Mouse (Mus musculus) left cerebral cortex, postnatal 14 days (tissue): ENCODE data around the gene Tmem116. TPM values are rescaled to one million over a fixed set of nuclear protein-coding genes. Genes with fewer than 3 reads are reported as not detected.

Experiments
- DNase-seq, 2 experiments: peaks; one replicate each; pipeline ENCODE4 v3.0.0; 2021 to 2022; ENCODE audit warnings: low spot score in 2 of 2, mixed read lengths in 1 of 2
- intact Hi-C: fragments of 180-260 bp; cut with DNase I; formaldehyde crosslinking; loops from one replicate; pipeline ENCODE4 v1.15.1; 2025
- total RNA-seq, 2 experiments: library from RNA; stranded (reverse); gene quantifications; 2 replicates each; pipeline ENCODE4 v1.2.3; 2021

Tmem116 gene
- total RNA-seq, 2 experiments from 2014 or later: 5.7 to 6.8 TPM

GRCm38 (mm10) chr5:121526961-121527360 lies 75.3 kb downstream of the Tmem116 start:
- DNase-seq: no peak
- intact Hi-C loops: no loop called here

GRCm38 (mm10) chr5:121534521-121534920 lies 82.8 kb downstream of the Tmem116 start:
- peak in 1 of 2 experiments; percentile 28 for DNase-seq
- intact Hi-C loops: no loop called here

DNA sequence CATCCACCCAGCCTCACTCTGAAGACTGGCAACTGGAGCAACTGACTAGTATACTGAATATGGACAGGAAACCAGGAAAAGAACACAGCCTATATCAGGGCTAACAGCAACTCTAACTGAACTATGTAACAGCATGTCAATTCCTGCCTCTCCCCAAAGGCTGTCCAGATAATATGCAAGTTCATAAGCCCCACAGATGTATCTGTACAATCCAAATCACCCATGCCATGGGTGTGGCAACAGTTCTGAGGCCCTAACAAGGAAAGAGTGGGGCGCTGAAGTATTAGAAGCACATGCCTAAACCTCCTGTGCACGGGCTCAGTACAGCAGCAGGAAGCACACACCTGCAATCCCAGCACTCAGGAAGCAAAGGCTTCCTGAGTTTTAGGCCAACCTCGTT lies 83.4 kb downstream of the Tmem116 start:
- intact Hi-C loops: no loop called here

DNA sequence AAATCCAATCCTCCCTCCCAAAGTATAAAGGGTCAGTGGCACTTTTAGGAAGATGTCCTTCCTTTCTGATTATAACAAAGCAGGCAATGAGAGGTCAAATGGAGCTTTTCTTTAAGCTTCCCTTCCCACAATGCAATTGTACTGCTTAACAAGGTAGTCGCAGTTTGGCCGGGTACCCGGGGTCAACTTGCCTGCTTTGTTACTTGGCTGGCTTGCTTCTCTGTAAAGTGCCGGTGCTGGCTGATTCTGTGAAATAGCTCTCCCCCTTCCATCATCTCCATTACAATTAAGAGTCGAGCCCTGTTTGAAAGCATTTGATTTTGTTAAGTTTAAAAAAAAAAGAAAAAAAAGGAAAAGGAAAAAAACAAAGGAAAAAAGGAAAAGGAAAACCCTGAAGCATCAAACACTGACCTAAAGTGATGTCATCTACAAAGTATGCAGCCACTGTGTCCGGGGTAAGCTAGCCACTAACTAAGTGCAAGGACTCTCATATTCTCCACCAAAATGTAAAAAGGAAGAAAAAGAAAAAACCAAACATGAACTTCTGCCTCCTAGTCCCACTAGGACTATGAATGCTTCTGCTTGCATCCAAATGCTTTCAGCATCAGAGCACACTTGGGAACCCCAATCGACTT lies 85.3 kb downstream of the Tmem116 start:
- no peak for DNase-seq
- intact Hi-C loops: no loop called here

More for the DNA sequence above, 83.4 kb downstream of the Tmem116 start:
- DNase-seq: no peak

GRCm38 (mm10) chr5:121537588-121537987 lies 85.9 kb downstream of the Tmem116 start:
- DNase-seq: no peak
- intact Hi-C loops: no loop called here

- DNase-seq: no peak
- intact Hi-C loops: no loop called here
These were observed 88.4 kb downstream of the Tmem116 start for GRCm38 (mm10) chr5:121540066-121540465.

DNA sequence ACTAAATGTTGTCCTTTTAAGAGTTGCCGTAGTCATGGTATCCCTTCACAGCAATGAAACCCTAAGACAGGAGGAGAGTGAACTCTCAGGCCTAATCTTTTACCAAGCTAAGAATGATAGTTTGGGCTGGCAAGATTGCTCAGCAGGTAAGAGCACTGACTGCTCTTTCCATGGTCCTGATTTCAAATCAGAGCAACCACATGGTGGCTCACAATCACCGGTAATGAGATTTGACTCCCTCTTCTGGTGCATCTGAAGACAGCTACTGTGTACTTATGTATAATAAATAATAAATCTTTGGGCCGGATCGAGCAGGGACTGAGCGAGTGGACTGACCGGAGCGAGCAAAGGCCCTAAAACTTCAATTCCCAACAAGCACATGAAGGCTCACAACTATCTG lies 89.5 kb downstream of the Tmem116 start:
- intact Hi-C loops: no loop called here
- DNase-seq: no peak

- DNase-seq: no peak
- intact Hi-C loops: no loop called here
These were observed 91.7 kb downstream of the Tmem116 start for GRCm38 (mm10) chr5:121543370-121543769.

DNA sequence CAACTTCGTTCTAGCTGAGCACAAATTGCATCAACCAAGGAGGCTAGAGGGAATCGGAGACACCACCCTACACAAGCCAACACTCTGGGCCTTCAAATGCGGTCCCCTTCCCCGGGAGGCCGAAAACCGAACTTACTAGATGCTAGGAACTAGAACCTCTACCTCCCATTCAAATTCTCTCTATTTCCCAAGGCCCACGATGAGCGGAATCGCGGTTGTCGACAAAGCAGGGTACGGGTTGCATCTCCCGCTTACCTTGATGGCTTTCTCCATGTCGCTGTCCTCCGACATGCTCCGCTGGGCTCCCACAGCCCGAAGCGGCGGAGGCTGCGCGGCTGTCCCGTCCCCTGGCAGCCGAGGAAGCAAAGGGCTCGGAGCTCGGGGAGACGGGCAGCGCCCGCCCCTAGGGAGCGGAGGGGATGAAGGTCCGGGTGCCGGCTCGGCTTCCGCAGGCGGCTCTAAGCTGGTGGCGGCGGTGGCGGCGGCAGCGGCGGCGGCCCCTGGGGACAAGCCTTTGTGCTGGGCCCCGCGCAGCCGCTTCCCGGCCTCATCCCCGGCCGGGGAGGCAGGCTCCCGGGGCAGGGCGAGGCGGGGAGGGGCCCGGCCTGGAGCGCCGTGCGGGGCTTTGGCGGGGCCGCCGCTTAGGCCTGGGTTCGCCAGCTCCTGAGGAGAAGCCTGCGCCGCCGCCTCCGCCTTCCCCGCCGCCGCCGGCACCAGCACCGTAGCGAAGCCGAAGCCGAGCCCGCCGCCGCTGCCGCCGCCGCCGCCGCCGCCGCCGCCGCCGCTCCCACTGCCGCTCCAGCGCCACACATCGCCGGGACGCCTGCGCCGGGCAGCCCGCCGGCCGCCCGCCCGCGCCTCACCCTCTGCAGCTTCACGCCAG lies 93.5 kb downstream of the Tmem116 start, which contains the start of the genes Adam1a and Gm42878:
Gene Adam1a (minus strand): TSS at position 573 of the 883 bp plus-strand sequence.
Gene Gm42878 (minus strand): TSS at position 573 of the 883 bp plus-strand sequence.
- no peak for DNase-seq
- intact Hi-C loops: loop anchor here (5.0 kb wide), 1 partner anchor 57 kb away; no protein-coding TSS in a partner anchor

DNA sequence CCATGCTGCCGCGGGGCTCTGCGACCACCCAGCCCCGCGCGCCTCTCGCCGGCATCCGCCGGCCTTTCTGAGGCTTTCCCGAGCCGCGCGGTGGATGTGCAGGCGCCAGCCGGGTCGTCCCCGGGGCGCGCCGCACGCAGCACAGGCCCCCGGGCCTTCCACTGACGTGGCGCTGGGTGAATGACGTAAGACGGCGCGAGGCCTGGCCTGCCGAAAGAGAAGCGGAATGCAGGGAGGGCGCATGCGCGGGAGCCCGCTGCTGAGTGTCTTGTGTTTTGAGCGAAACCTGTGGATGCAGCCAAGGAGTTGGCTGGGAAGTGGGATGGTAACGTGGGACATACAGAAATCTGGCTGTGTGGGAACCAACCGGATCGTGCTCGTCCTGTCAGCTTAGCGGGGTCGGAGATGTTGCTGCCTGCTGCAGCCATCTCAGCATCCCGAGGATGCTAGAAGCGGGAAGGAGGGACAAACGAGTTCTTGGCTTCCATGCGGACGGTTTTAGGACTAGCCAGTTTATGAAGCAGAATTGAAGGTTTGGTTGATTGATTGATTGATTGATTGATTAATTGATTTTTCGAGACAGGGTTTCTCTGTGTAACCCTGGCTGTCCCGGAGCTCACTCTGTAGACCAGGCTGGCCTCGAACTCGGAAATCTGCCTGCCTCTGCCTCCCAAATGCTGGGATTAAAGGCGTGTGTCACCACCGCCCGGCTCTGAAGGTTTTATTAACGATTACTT lies 94.3 kb downstream of the Tmem116 start, which contains the start of gene Mapkapk5:
Gene Mapkapk5 (minus strand): TSS at position 113 of the 737 bp plus-strand sequence.
- intact Hi-C loops: loop anchor here (5.0 kb wide), 1 partner anchor 56 kb away; no protein-coding TSS in a partner anchor
- DNase-seq: peak; percentile 98

DNA sequence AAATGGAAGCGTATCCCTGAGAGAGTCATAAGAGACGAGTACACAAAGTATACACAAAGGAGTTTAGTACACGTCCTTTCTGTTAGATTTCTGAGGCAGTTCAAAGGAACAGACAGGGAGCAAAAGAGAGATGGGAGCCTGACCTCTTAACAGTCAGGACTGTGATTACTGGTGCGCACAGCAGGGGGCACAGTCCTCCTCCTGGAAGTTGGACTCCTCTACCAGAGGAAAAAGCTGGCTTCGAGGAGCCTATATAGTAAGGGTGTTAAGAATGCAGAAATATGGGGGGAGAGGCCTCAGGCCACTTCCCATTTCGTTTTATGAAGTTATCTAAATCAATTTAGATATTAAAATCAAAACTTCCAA lies 94.8 kb downstream of the Tmem116 start:
- intact Hi-C loops: loop anchor here (5.0 kb wide), 1 partner anchor 56 kb away; no protein-coding TSS in a partner anchor
- peak; percentile 57 to 68 for DNase-seq

DNA sequence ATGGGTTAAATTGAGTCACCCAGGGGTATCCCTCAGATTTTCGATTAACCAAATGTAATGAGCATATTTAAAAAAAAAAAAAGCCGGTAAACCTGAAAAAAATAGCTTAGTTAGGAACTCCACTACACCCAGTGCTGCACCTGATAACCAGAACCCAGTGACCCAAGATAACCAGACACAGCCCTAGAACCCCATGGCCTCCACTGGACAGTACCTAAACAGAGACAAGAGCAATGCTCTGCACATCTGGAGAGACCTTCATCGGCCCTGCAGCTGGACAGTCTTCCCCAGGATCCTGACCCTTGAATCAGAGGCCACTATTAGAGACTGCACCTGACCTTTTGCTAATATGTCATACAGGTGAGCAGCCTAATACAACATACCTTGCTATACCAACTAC lies 95.4 kb downstream of the Tmem116 start:
- intact Hi-C loops: loop anchor here (5.0 kb wide), 1 partner anchor 55 kb away; no protein-coding TSS in a partner anchor
- DNase-seq: no peak

- intact Hi-C loops: loop anchor here (5.0 kb wide), 1 partner anchor 53 kb away; no protein-coding TSS in a partner anchor
These were observed 97.5 kb downstream of the Tmem116 start for GRCm38 (mm10) chr5:121549196-121549595.

GRCm38 (mm10) chr5:121562436-121562835 lies 110.7 kb downstream of the Tmem116 start:
- DNase-seq: no peak
- intact Hi-C loops: no loop called here

More at GRCm38 (mm10) chr5:121549196-121549595, 97.5 kb downstream of the Tmem116 start:
- DNase-seq: no peak

GRCm38 (mm10) chr5:121564468-121564895 lies 112.8 kb downstream of the Tmem116 start:
- peak; percentile 88 to 92 for DNase-seq
- intact Hi-C loops: loop anchor here (2.0 kb wide), 1 partner anchor 38 kb away; no protein-coding TSS in a partner anchor

GRCm38 (mm10) chr5:121566035-121566681 lies 114.5 kb downstream of the Tmem116 start:
- intact Hi-C loops: no loop called here

DNA sequence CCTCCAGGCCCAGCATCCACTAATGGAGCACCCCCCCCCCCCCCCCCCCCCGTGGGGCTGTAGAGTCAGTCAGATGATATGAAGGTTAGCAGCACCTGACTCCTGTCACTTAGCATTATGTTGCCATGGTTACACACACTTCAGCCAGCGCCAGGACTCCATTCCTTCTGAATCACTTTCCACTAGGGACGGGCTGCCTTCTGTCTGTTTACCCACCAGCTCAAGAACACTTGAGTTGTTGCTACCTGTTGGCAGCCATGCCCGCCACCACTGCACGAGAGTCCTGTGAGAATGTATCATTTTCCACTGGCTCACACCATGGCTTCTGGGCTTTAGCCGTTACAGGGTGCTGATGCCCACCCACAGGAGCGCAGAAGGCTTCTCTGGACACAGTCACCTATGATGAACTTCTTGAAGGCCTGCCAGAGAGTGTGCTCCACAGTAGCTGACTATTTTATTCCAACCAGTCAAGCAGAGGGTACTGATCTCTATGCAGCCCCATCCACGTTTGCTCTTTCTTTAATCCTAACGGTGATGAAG lies 118.3 kb downstream of the Tmem116 start:
- intact Hi-C loops: no loop called here
- no peak for DNase-seq

More at GRCm38 (mm10) chr5:121566035-121566681, 114.5 kb downstream of the Tmem116 start:
- no peak for DNase-seq

DNA sequence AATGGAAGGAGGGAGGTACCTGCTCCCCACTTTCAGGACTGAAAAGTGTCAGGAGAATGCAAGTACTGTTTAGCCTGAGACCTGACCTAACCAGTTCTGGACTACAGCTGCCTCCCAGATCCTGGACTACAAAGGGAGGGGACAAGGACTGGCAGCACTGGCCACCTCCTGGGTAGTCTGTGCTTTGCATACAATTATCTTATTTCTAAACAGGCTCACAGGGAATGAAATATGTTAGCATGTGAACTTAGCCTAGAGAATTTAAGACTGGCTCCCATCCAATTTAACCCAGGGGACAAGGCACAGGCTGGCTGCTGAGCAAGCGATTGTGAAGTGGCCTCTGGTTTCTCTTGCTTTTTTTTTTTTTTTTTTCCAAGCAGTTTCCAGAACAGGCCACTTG lies 119.1 kb downstream of the Tmem116 start:
- no peak for DNase-seq
- intact Hi-C loops: no loop called here
